Mouse (Mus musculus) lung, postnatal 36 days (tissue): ENCODE data around the gene Farp2.
"Not testable (repeated sequence)": the region's sequence is repeated elsewhere in the genome, so short reads cannot be mapped to it uniquely, and the experiment has no call there.

Experiments used
- DNase-seq: peaks from one replicate; pipeline ENCODE4 v3.0.0; 2022; ENCODE audit warnings: mixed read lengths

Farp2 gene

GRCm38 (mm10) chr1:93636211-93636897 is 124.5 kb downstream of the Farp2 start:
- DNase-seq, result no peak

- DNase-seq, result no peak
Measured at GRCm38 (mm10) chr1:93641978-93642377, 130.1 kb downstream of the Farp2 start.

- DNase-seq, result no peak
Measured at GRCm38 (mm10) chr1:93642692-93643091, 130.8 kb downstream of the Farp2 start.

GRCm38 (mm10) chr1:93649604-93650172 is 137.8 kb downstream of the Farp2 start:
- no peak for DNase-seq

GRCm38 (mm10) chr1:93654275-93654674 is 142.4 kb downstream of the Farp2 start:
- DNase-seq, result no peak

- no peak for DNase-seq
Measured at GRCm38 (mm10) chr1:93654798-93655197, 142.9 kb downstream of the Farp2 start.

GRCm38 (mm10) chr1:93656325-93657024 is 144.6 kb downstream of the Farp2 start:
- DNase-seq, result no peak

- no peak for DNase-seq
Measured at GRCm38 (mm10) chr1:93657025-93657360, 145.1 kb downstream of the Farp2 start.

- not testable (repeated sequence) for DNase-seq
Measured at GRCm38 (mm10) chr1:93658559-93658958, 146.7 kb downstream of the Farp2 start, which contains the start of gene Stk25. Gene Stk25, minus strand, starts transcription at chr1:93658659.

- peak; percentile 52 for DNase-seq
Measured at GRCm38 (mm10) chr1:93667760-93668400, 156.0 kb downstream of the Farp2 start.

GRCm38 (mm10) chr1:93668791-93669548 is 157.1 kb downstream of the Farp2 start:
- DNase-seq, result peak; percentile 93

GRCm38 (mm10) chr1:93669941-93670340 is 158.1 kb downstream of the Farp2 start:
- DNase-seq, result no peak
